Mouse (Mus musculus) adipose tissue, adult 10 weeks (tissue): ENCODE measurements around the gene Odf3b. TPM values are rescaled to one million over a fixed set of nuclear protein-coding genes. Genes with fewer than 3 reads are reported as not detected.

Source experiments
- polyA plus RNA-seq: library from polyadenylated mRNA; stranded (reverse); fragments of 350-450 nt; fragmentation: Illumina TruSeq; extraction: RNeasy Lipid Tissue Mini Kit (QIAGEN cat#74804); gene quantifications from one replicate; pipeline ENCODE4 v1.2.3, GENCODE M21; 2014; ENCODE audit warnings: low read depth, low replicate concordance

The Odf3b gene
- polyA plus RNA-seq = 7.9 TPM

DNA sequence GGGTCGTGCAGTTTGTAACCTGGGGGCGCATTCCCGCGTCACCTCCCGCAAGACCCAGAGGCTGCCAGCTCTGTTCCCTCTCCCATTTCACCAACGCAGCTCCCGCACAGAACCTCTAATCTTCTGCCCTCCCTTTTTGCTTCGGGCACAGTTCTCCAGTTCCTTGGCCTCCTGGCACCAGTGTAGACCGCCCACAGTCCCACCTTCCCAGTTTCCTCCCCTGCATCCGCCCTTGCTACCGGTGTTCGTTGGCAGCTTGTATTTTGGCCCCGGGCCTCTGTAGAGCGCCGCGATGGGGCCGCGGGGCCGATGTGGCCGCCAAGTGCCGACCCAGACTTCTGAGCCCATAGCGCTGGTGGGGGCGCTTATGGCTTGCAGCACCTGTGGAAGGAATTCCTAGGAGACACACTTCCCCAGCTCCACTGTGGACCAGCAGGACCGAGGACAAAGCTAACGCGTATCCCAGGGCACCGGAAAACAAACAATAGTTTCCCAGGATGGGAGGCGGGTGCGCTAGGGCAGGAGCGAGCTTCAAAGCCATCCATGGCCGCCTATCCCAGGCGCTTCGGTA lies at the start of gene Odf3b:
Odf3b (minus strand) TSS at position 452 of the 571 bp plus-strand sequence.

GRCm38 (mm10) chr15:89425711-89426121 lies 46.6 kb upstream of the Odf3b start, which contains the start of gene Cpt1b:
TSS of gene Cpt1b (minus strand) at chr15:89425863.

GRCm38 (mm10) chr15:89410118-89410517 lies 31.0 kb upstream of the Odf3b start, which contains the start of gene Syce3:
TSS of gene Syce3 (minus strand) at chr15:89410503.

GRCm38 (mm10) chr15:89384617-89385016 lies 5.5 kb upstream of the Odf3b start, which contains the start of gene Klhdc7b:
TSS of gene Klhdc7b (plus strand) at chr15:89384917.

DNA sequence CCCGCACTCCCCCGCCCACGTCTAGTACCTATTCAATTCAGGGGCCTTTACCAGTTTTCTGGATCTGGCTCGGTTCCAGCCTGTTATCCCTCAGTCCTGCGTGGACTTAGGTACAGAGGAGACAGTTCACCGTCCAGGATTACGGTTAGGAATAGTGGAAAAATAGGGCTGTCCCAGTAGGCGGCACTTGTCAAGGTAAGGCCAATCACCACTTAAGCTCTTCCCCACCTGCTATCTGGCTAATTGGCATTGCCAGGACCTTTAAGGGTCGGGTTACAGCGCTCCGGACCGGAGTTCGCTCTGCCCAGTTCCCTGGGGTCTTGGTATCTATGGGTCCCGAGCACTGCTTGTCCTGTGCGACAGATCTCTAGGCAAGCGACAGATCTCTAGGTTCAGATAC lies 2.1 kb downstream of the Odf3b start, which contains the start of gene Tymp:
Tymp (minus strand) TSS at position 83 of the 400 bp plus-strand sequence.

DNA sequence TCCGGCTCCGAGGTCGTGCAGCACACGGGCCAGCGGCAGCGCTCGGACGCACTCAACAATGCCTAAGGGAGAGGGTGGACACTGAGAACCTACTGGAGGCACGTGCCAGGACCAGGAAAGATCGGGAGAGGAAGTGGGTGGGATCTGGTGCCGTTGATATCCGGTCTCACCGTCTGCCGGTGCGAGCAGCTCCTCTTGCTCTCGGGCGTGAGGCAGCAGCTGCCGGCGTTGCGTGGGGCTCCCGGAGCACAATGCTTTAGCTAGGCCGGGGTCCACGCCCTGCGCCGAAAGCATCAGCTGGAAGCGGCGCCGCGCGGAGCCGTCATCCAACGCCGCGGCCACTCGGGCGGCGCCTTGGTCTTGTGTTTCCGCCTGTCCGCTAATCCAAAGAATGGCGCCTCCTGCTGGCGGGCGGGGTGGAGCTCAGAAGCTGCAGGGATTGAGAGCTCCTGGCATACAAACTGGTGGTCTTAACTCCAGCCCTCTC lies 5.3 kb downstream of the Odf3b start, which contains the start of gene Sco2:
Sco2 (minus strand) TSS at position 85 of the 487 bp plus-strand sequence.

DNA sequence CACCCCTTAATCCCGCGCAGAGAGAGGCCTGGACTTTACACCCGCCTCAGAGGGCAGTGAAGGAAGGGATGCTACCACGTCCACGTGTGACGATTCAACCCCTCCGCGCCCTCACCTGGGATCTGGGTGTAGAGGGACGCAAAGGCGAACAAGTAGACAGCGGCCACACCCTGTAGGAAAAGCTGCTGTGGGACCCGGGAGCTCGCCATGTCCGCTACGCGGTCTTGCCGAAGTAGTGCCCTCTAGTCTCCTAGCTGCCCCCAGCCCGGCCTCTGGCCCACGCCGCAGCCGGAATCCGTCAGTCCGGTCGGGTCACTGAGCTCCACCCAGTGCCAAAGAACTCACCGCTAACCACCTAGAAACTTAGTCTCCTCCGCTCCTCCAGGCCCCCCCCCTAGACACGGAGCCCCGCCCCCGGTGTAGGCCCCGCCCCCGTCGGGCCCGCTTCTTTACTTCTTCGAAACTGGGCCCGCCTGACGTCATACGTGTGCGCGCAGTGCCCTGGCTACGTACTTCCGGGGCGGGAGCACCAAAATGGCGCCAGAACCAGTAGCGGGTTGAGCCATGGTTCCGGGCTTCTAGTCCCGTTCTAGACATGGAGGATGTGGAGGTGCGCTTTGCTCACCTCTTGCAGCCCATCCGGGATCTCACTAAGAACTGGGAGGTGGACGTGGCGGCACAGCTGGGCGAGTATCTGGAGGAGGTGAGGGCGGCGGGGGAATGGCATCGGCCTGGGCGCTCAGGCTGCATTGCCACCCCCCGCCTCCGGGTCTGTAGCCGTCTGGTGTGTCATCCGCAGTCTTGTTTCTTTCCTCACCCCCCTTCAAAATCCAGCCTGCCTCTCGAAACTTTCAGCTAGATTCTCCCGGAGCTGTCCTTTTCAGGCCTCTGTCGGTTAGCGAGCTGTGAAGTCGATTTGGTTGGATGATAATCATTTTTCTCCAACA lies 23.6 kb downstream of the Odf3b start, which contains the start of the genes Lmf2 and Ncaph2:
Lmf2 (minus strand) TSS at position 419 of the 947 bp plus-strand sequence.
Ncaph2 (plus strand) TSS at position 479 of the 947 bp plus-strand sequence.

DNA sequence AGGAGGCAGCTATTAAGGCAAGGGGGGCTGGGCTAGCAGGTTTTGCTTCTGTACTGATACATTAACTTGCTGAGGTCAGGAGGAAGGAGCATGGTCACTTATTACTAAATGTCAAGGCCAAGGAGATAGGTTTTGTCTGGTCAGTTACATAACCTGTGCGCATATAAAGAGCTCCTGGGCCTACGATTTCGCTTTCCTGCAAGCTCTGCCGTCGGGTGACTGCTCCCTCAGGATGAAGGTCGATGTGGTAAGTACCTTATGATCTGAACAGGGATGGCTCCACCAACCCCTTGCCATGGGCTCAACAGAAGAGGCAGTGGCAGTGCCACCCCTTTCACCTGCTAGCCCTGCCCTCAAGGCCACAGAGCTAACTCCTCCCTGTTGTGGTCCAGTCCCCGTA lies 44.8 kb downstream of the Odf3b start, which contains the start of gene Miox:
Miox (plus strand) TSS at position 128 of the 400 bp plus-strand sequence.

Other genes starting within 250 kb of the Odf3b start
- gene Mapk12, start 238.6 kb downstream of the Odf3b start, polyA plus RNA-seq = 21.4 TPM
- gene Mapk11, start 229.7 kb downstream of the Odf3b start, polyA plus RNA-seq = 19.2 TPM
- gene Plxnb2, start 198.5 kb downstream of the Odf3b start, polyA plus RNA-seq = 86.5 TPM
- gene Dennd6b, start 182.8 kb downstream of the Odf3b start, polyA plus RNA-seq = 9.0 TPM
- 28.3 TPM for gene Ppp6r2, start 167.7 kb downstream of the Odf3b start, polyA plus RNA-seq
- gene Sbf1, start 64.0 kb downstream of the Odf3b start, polyA plus RNA-seq = 51.1 TPM
- gene Adm2, start 56.6 kb downstream of the Odf3b start, polyA plus RNA-seq = not detected
- not detected for gene Miox, start 44.9 kb downstream of the Odf3b start, polyA plus RNA-seq
- gene Lmf2, start 23.6 kb downstream of the Odf3b start, polyA plus RNA-seq = 32.8 TPM
- 63.2 TPM for gene Ncaph2, start 23.6 kb downstream of the Odf3b start, polyA plus RNA-seq
- 11.2 TPM for gene Sco2, start 5.4 kb downstream of the Odf3b start, polyA plus RNA-seq
- 1.2 TPM for gene Tymp, start 2.2 kb downstream of the Odf3b start, polyA plus RNA-seq
- not detected for gene Klhdc7b, start 5.6 kb upstream of the Odf3b start, polyA plus RNA-seq
- gene Syce3, start 31.2 kb upstream of the Odf3b start, polyA plus RNA-seq = 2.0 TPM
- 5.2 TPM for gene Cpt1b, start 46.6 kb upstream of the Odf3b start, polyA plus RNA-seq
- 2.6 TPM for gene C730034F03Rik, start 50.3 kb upstream of the Odf3b start, polyA plus RNA-seq
- gene Gm44502, start 50.4 kb upstream of the Odf3b start, polyA plus RNA-seq = 0.07 TPM
- gene Chkb, start 50.6 kb upstream of the Odf3b start, polyA plus RNA-seq = 58.0 TPM
- gene Mapk8ip2, start 74.6 kb upstream of the Odf3b start, polyA plus RNA-seq = 1.3 TPM
- 25.1 TPM for gene Arsa, start 98.1 kb upstream of the Odf3b start, polyA plus RNA-seq
- 13.8 TPM for gene Shank3, start 120.3 kb upstream of the Odf3b start, polyA plus RNA-seq
- gene Acr, start 189.0 kb upstream of the Odf3b start, polyA plus RNA-seq = 2.9 TPM
- gene Rabl2, start 212.6 kb upstream of the Odf3b start, polyA plus RNA-seq = 21.9 TPM